Mouse (Mus musculus) natural killer cell, adult 2 months (primary cell): Measurements from ENCODE around the gene Ubac2.
A peak's percentile ranks its signal among the peaks of the same experiment; 100 is the strongest.
"Not testable (repeated sequence)": the region's sequence is repeated elsewhere in the genome, so short reads cannot be mapped to it uniquely, and the experiment has no call there.

Experiments used
- DNase-seq, 2 experiments: peaks; one replicate each; pipeline ENCODE4 v3.0.0; 2022; ENCODE audit warnings: low spot score in 2 of 2

The Ubac2 gene

GRCm38 (mm10) chr14:122041413-122041825 lies 163.0 kb downstream of the Ubac2 start:
- DNase-seq: no peak

DNA sequence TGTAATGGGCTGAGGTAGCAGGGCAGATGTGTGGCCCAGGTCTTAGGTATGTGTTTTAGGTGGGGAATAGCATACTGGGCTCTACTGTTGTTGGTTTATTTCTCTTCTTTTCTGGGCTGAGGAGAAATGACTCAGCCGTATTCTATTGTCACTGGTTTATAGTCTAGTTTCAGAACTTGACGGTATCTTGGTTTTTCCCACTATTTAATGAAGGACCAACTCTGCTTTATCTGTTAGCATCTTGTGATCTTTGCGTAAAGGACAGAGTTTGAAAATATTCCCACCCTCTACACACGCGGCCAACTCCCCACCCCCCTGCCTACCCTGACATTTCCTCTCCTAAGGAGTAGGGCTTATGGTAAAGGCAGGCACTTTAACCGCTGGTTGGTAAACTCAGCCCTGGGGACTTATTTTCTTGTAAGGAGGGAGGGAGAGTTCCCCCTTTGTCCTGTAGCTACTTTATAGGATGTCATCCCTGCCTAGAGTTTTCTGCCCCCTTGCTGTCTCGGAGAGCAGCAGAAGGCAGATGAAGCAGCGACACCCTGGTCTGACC lies 163.8 kb downstream of the Ubac2 start:
- no peak for DNase-seq

DNA sequence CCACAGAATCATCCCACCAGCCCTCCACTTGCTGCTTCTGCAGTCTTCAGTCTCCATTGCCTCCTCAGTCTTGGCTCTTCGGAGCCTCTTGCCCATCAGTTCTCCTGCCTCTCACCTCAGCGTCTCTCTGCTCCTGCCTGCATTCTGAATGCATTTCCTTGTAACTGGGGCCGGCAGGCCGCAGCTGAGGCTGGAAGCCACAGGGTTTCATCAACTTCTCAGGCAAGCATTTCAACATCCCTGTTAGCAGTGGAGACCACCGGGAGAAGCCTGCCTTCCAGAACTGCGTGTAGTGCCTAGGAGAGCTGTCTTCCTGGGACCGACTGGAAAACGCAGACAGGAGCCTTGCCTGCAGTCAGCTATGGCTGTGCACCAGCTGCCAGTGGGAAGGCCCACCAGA lies 169.4 kb downstream of the Ubac2 start:
- no peak for DNase-seq

DNA sequence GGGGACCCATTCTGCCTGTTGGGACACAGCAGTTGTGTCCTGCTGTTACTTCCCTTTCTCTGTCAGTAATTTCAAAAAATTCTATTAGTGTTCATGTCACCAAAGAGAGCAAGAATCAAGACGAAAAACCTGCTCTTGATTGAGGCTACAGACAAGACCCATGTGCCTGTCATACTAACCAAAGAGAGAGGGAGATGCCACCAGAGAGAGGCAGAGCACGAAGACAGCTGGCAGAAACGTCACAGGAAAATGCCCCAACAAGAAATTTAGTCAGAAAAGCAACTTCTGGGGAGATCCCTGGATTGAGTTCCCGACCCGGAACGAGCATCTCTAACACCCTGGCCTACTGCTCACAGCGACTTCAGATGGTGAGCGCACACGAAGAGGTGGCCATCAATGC lies 170.4 kb downstream of the Ubac2 start:
- no peak for DNase-seq

DNA sequence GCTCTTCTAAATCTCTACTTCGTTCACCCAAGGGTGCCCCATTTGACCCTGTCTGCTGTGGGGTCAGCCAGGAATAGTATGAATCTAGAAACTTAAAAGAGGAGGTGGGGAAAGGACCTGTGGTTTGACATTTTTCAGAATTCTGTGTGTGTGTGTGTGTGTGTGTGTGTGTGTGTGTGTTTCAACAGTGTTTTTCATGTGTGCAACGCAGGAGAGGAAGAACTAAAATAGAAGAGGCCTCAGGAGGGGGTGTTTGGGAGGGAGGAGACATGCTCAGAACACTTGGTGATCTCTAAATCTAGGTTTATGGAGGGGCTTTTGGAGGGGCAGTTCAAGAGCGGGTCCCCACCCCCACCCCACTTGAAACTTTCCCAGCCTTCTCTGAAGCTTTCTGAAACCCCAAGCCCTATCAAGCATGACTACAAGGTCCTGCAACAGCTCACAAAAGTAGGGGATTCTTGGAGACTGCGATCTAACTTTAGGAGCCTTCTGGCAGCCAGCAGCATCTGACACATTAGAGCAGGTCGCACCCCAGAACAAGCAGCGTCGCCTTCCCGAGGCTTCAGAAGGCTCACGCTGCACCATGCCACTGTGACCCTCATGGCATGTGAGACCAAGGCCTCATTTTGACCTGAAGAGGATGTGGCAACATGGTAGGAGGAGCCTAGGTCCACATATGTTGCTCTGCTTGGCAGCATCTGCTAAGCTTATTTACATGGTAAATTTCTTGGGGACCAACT lies 174.6 kb downstream of the Ubac2 start:
- peak in 1 of 2 experiments; percentile 61 for DNase-seq

DNA sequence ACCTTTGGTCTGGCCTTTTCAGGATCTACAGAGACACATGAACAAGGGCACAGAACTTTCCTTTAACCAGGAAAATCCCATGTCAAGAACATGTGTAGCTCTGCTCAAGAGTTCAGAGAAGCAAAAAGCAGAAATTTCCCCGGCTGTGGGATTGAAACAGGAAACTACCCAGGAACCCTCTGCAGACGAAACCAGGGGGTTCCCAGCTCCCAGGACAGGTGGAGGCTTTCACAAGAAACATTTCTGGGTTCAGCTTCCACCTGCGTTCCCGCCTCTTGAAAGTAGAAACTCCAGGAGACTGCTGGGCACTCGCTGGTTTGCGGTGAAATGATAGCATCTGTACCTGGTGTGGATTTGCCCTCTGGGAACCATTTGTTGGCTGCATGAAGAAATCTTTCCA lies 178.5 kb downstream of the Ubac2 start:
- DNase-seq: no peak

DNA sequence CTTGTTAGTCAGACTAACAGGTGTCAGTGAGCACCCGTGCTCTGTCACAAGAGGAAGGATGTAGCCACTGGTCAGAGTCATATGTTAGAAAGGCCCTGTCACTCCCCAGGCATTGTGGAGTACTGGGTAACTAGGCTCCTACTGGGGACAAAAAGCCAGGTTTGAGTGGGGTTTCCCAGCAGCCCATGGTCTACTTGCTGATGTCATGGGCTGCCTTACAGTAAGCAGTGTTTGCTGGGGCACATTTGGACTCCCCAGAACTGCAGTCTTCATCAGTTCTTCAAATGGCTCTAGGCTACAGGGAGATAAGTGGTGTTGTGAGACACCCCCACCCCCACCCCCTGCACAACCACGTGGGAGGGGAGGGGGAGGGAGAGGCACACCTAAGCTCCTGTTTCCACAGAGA lies 179.5 kb downstream of the Ubac2 start:
- DNase-seq: peak in 1 of 2 experiments; percentile 54

GRCm38 (mm10) chr14:122060642-122061041 lies 182.2 kb downstream of the Ubac2 start:
- DNase-seq: peak; percentile 81 to 90

- no peak for DNase-seq
Measured at GRCm38 (mm10) chr14:122061376-122061775, 183.0 kb downstream of the Ubac2 start.

GRCm38 (mm10) chr14:122062411-122063090 lies 184.1 kb downstream of the Ubac2 start:
- DNase-seq: peak in 1 of 2 experiments; percentile 40

DNA sequence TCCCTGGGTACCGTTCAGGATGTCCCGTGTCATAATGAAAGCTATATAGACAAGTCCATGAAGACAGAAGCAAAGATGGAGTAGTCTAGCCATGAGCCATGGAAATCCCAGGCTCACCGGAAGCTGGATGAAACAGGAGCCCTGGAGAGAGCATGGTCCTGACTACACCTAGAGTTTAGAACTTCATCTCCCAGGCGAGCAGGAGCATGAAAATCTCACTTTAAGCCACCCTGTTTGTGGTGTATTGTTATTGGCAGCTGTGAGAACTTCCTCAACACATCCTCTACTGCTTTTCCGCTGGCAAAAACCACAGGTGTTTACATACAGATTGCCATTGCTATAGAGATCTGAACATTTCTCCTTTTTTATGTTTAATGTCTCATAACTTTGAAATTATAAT lies 185.2 kb downstream of the Ubac2 start:
- peak; percentile 58 to 60 for DNase-seq

DNA sequence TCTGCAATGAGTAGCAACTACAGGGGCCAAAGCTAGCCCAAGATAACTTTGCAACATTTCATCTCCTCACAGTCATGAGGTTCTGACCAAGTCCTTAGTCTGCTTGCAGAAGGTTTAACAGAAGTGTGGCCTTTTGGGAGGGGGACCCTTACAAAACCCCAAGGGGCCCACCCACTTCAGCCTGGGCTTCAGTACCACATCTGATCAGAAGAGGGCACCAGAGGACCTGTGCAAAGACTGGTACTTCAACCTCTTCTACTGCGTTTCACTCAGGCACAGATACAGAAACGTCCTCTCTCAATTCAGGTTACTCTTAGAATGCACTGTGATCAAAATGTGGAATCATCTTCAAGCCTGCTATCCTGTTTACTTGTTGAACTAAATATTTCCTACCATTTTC lies 186.1 kb downstream of the Ubac2 start:
- peak; percentile 68 to 80 for DNase-seq

- DNase-seq: peak in 1 of 2 experiments; percentile 38
Measured at GRCm38 (mm10) chr14:122066243-122066642, 187.8 kb downstream of the Ubac2 start.

GRCm38 (mm10) chr14:122068036-122068435 lies 189.6 kb downstream of the Ubac2 start:
- DNase-seq: not testable (repeated sequence)

GRCm38 (mm10) chr14:122068801-122069695 lies 190.6 kb downstream of the Ubac2 start:
- no peak for DNase-seq

DNA sequence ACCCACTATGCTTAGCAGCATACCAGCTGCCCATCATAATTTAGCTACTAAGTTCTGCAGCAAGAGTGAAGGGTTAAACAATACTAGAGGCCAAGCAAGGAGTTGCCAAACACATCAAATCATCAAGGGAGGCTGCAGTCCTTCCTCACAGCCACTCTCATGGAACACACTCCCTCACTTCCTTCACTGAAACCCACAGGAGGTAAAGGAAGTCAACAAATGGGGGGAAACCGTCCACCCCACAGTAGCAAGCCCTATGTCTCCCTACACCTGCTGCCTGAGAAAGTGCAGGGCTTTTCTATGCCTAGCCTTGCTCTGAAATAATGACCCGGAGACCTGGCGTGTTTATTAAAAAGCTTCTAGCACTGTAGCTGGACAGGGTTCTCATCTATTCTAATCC lies 191.5 kb downstream of the Ubac2 start:
- DNase-seq: no peak
